ENCODE assay signal across 22 mouse cellular contexts in the genomic region with DNA sequence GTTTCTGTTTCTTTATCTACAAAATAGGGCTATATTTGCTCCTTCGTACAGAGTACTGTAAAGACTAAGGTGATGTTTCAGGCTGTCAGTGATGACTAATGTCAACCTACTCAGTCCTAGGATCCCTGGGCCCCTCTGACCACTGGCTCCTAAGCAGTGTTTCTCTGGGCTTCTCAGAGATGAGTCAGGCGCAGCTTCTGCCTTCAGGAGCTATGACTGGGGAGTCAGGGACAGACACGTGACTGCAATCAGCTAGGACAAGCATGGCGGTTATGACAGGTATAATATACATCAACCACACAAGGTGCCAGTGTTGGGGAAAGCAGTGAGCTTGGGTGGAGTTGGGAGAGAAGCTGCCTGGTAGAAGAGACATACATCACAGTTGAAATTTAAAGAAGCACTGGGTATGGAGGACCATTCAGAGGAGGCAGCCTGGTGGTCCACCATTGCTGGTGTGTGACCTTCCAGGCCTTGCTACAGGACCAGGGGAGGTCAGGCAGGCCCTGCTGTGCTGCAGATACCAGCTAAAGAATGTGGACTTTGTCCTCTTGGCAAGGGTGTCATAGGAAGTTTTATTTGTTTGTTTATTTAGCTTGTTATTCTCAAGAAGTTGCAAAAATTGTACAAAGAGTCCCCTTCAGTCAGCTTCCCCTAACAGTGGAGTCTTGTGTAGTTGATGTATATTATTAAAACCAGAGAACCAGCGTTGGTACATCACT. TPM values are rescaled to one million over a fixed set of nuclear protein-coding genes. Genes with fewer than 3 reads are reported as not detected.
A peak's percentile ranks its signal among the peaks of the same experiment; 100 is the strongest.
DNase-seq lines count a peak whose midpoint lies in the region; ATAC-seq and TF ChIP-seq lines count a peak whose summit lies in the region.
"Had no signal": no experiment of that assay in that cellular context is flagged by ENCODE, and none has a peak within 500 bp of the region (broad histone marks: within the 10 kb centered on the region; RNA-seq: fewer than 3 reads in every experiment).

No protein-coding gene starts in this region.

- TF ChIP-seq CTCF in liver, postnatal 0 days (IDR thresholded peaks at IDR 0.05; ENCODE audit: low read depth), result no peak

- peaks cover 11% of the 10 kb centered on the region; the same call in 1 of the 2 replicates for H3K4me1 ChIP-seq in liver, postnatal 0 days (ENCODE audit: insufficient read depth)
- peaks cover 42% of the 10 kb centered on the region for H3K4me1 ChIP-seq in liver, embryonic 12.5 days
- H3K4me1 ChIP-seq in embryonic facial prominence, embryonic 10.5 days, result 0 out of 2 replicates have a peak, but pooled peaks cover 14% of the 10 kb centered on the region
- H3K4me1 ChIP-seq: embryonic facial prominence, embryonic 12.5 days; midbrain, embryonic 10.5 days had no signal

- H3K27ac ChIP-seq in liver, postnatal 0 days (ENCODE audit: low read depth), result no peak overlapping the region
- no peak overlapping the region for H3K27ac ChIP-seq in liver, embryonic 12.5 days
- H3K27ac ChIP-seq in embryonic facial prominence, embryonic 10.5 days (replicated peaks), result no peak overlapping the region
- H3K27ac ChIP-seq: embryonic facial prominence, embryonic 12.5 days; heart, embryonic 13.5 days; hindbrain, postnatal 0 days; macrophage; midbrain, embryonic 10.5 days had no signal

- peak; percentile 28 for DNase-seq in kidney, adult 18-20 months
- no peak for DNase-seq in kidney, postnatal 4 days
- no peak for DNase-seq in liver, postnatal 0 days
- peak; percentile 31 to 60 for DNase-seq in kidney, postnatal 25 days
- no peak for DNase-seq in embryonic facial prominence, embryonic 10.5 days (ENCODE audit: low spot score)
- no peak for DNase-seq in spleen, postnatal 36 days (ENCODE audit: low spot score in 2 of 2)
- DNase-seq: B cell, adult 2 months; cerebellum, adult 11-12 months; cerebellum, postnatal 10 days; gastrocnemius, postnatal 25 days; heart, adult 18-20 months; heart, postnatal 14 days; thymus, adult 18-20 months; thymus, postnatal 4 days had no signal

- H3K4me3 ChIP-seq in liver, postnatal 0 days (ENCODE audit: low read depth, low read length), result no peak overlapping the region
- H3K4me3 ChIP-seq in liver, embryonic 12.5 days, result no peak overlapping the region
- no peak overlapping the region for H3K4me3 ChIP-seq in embryonic facial prominence, embryonic 10.5 days
- H3K4me3 ChIP-seq: embryonic facial prominence, embryonic 12.5 days; heart, embryonic 13.5 days; midbrain, embryonic 10.5 days had no signal

- 77% methylated on average over 5 of the region's 5 CpGs for WGBS in liver, postnatal 0 days (ENCODE audit: insufficient replicate concordance)
- WGBS in liver, embryonic 12.5 days (ENCODE audit: insufficient replicate concordance), result 73% methylated on average over 5 of the region's 5 CpGs
- 91% methylated on average over 5 of the region's 5 CpGs for WGBS in embryonic facial prominence, embryonic 10.5 days

- H3K27me3 ChIP-seq in liver, postnatal 0 days (ENCODE audit: insufficient read depth, low read length), result no peaks in the 10 kb centered on the region
- H3K27me3 ChIP-seq in liver, embryonic 12.5 days (replicated peaks), result no peaks in the 10 kb centered on the region
- H3K27me3 ChIP-seq in embryonic facial prominence, embryonic 10.5 days (replicated peaks; ENCODE audit: low read depth, poor library complexity, severe bottlenecking), result no peaks in the 10 kb centered on the region
- H3K27me3 ChIP-seq: embryonic facial prominence, embryonic 12.5 days; heart, embryonic 13.5 days had no signal

- H3K36me3 ChIP-seq in liver, postnatal 0 days (replicated peaks; ENCODE audit: insufficient read depth, low read length), result no peaks in the 10 kb centered on the region
- H3K36me3 ChIP-seq in liver, embryonic 12.5 days, result peaks cover 18% of the 10 kb centered on the region
- H3K36me3 ChIP-seq in embryonic facial prominence, embryonic 10.5 days (replicated peaks), result peaks cover 35% of the 10 kb centered on the region

- no peaks in the 10 kb centered on the region for H3K9me3 ChIP-seq in liver, postnatal 0 days (ENCODE audit: low read length)
- H3K9me3 ChIP-seq in liver, embryonic 12.5 days (replicated peaks), result no peaks in the 10 kb centered on the region
- 0 out of 2 replicates have a peak, but pooled peaks cover 3% of the 10 kb centered on the region for H3K9me3 ChIP-seq in embryonic facial prominence, embryonic 10.5 days
- H3K9me3 ChIP-seq: embryonic facial prominence, embryonic 12.5 days; heart, embryonic 13.5 days had no signal

- TF ChIP-seq EP300 in liver, postnatal 0 days (IDR thresholded peaks at IDR 0.05; ENCODE audit: low read depth), result no peak

- H3K9ac ChIP-seq in liver, postnatal 0 days (replicated peaks), result no peak overlapping the region
- H3K9ac ChIP-seq in liver, embryonic 12.5 days, result no peak overlapping the region
- H3K9ac ChIP-seq: embryonic facial prominence, embryonic 12.5 days; heart, embryonic 13.5 days had no signal

- ATAC-seq in liver, postnatal 0 days, result peak; percentile 66
- ATAC-seq in liver, embryonic 12.5 days, result no peak
- ATAC-seq: hindbrain, postnatal 0 days; lung, postnatal 0 days; midbrain, embryonic 16.5 days had no signal

- no peak overlapping the region for H3K4me2 ChIP-seq in liver, postnatal 0 days (ENCODE audit: low read depth, low read length)
- H3K4me2 ChIP-seq in liver, embryonic 12.5 days, result no peak overlapping the region
- H3K4me2 ChIP-seq: embryonic facial prominence, embryonic 12.5 days; heart, embryonic 13.5 days had no signal

RNA-seq across cellular contexts. Expression of a gene that starts 15.2 kb away (rescaled TPM):
- 31.3 and 38.0 TPM in 2 replicates for polyA plus RNA-seq in liver, postnatal 0 days (2015; fragmentation: Nextera tagmentation; extraction: Ambion mirVana)
- 113 and 121 TPM in 2 replicates for polyA plus RNA-seq in liver, embryonic 12.5 days (2016; fragmentation: Nextera tagmentation; extraction: Ambion mirVana)
- 161 and 173 TPM in 2 replicates for polyA plus RNA-seq in embryonic facial prominence, embryonic 10.5 days (2016; fragmentation: Nextera tagmentation; extraction: Ambion mirVana)

RNA-seq across cellular contexts. Expression of a gene that starts 15.7 kb away (rescaled TPM):
- polyA plus RNA-seq in liver, postnatal 0 days (2015; fragmentation: Nextera tagmentation; extraction: Ambion mirVana), result 3.3 and 4.2 TPM in 2 replicates
- 9.8 and 10.0 TPM in 2 replicates for polyA plus RNA-seq in liver, embryonic 12.5 days (2016; fragmentation: Nextera tagmentation; extraction: Ambion mirVana)
- polyA plus RNA-seq in embryonic facial prominence, embryonic 10.5 days (2016; fragmentation: Nextera tagmentation; extraction: Ambion mirVana), result 50.3 and 52.0 TPM in 2 replicates

RNA-seq across cellular contexts. Expression of a gene that starts 41.7 kb away (rescaled TPM):
- 14.0 and 16.3 TPM in 2 replicates for polyA plus RNA-seq in liver, postnatal 0 days (2015; fragmentation: Nextera tagmentation; extraction: Ambion mirVana)
- 8.4 and 9.5 TPM in 2 replicates for polyA plus RNA-seq in liver, embryonic 12.5 days (2016; fragmentation: Nextera tagmentation; extraction: Ambion mirVana)
- polyA plus RNA-seq in embryonic facial prominence, embryonic 10.5 days (2016; fragmentation: Nextera tagmentation; extraction: Ambion mirVana), result 15.9 and 16.0 TPM in 2 replicates

Comparison
In these comparisons a context has a peak if more than half of its experiments do, and no peak if none do; other contexts are left out.
1. DNase-seq: peak in kidney, adult 18-20 months (single experiment) and kidney, postnatal 25 days (2 of 2); none in kidney, postnatal 4 days (0 of 2), liver, postnatal 0 days (single experiment), embryonic facial prominence, embryonic 10.5 days (single experiment) and spleen, postnatal 36 days (0 of 2).